Mouse (Mus musculus): ENCODE data around the gene Olfr1438-ps1. TPM values are rescaled to one million over a fixed set of nuclear protein-coding genes. Genes with fewer than 3 reads are reported as not detected.

Gene Olfr1438-ps1
- not detected for total RNA-seq (2023)

DNA sequence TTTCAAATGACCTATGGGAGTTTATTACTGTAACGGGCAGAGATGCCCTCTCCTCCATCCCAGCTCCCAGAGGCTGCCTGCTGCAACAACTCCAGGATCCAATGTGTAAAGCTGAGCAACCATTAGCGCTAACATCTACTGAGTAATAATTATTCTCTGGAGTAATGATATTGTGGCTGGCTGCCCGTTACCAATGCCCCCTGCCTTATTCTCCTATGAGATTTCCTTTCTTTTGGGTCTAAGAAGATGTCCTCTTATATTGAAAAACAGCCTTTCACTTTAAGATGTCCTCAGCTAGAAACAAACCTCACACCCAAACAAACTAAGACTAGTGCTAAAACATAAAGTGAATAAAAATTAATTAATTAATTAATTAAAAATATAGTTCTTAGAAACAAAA is at the start of gene Olfr1438-ps1:
Gene Olfr1438-ps1 (minus strand): TSS at position 101 of the 400 bp plus-strand sequence.

DNA sequence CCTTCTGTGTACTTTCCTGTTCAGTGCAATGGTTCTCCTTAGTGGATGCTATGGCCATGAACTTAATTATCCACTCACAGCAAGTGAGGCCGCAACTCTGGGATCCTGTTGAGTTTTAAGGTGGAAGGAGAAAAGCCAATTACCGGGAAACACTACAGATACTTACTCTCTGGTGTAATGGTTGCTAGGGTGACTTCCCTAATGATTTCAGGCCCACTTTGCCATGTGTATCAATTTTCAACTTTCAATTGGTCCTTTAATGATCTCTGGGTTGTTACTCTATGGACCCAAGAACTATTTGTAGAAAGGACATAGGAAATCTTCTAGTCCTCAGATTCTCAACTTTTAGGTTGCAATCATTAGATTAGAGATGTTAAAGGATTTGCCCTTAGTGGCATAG is 10.7 kb downstream of the Olfr1438-ps1 start, which contains the start of gene Olfr1437:
Gene Olfr1437 (minus strand): TSS at position 101 of the 400 bp plus-strand sequence.

DNA sequence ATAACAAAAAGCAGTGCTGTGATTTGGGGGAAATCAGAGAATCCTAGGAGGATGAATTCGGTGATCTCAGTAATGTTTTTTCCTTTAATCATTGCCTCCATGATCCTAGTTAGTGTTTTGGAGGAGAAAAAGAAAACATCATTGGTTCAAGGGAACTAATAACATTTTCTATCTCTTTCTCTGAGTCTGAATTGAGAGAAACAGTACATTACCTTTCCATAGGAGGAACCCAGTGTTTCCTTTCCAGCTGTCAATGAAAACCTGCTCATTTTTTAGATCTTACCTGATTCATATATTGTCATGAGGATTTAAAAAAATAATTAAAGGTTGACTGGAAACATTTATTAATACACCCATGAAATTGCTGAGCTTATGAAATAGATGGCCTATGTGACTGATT is 36.7 kb downstream of the Olfr1438-ps1 start, which contains the start of gene Olfr1436:
Gene Olfr1436 (minus strand): TSS at position 101 of the 400 bp plus-strand sequence.

GRCm38 (mm10) chr19:12279554-12279953 is 56.2 kb downstream of the Olfr1438-ps1 start, which contains the start of gene Olfr1434:
Olfr1434 (plus strand) TSS chr19:12279854.

Other genes with a start within 250 kb of the Olfr1438-ps1 start
- gene Olfr1426, start 243.9 kb downstream of the Olfr1438-ps1 start, total RNA-seq (2023): not detected
- not detected for gene Olfr1427, start 232.6 kb downstream of the Olfr1438-ps1 start, total RNA-seq (2023)
- not detected for gene Olfr1428, start 220.0 kb downstream of the Olfr1438-ps1 start, total RNA-seq (2023)
- gene Olfr76, start 212.7 kb downstream of the Olfr1438-ps1 start, total RNA-seq (2023): not detected
- not detected for gene Olfr1555-ps1, start 165.8 kb downstream of the Olfr1438-ps1 start, total RNA-seq (2023)
- not detected for gene Olfr1431, start 135.3 kb downstream of the Olfr1438-ps1 start, total RNA-seq (2023)
- not detected for gene Olfr1432, start 103.3 kb downstream of the Olfr1438-ps1 start, total RNA-seq (2023)
- gene Olfr262, start 94.3 kb downstream of the Olfr1438-ps1 start, total RNA-seq (2023): not detected
- not detected for gene Olfr235, start 74.9 kb downstream of the Olfr1438-ps1 start, total RNA-seq (2023)
- gene Olfr1434, start 56.1 kb downstream of the Olfr1438-ps1 start, total RNA-seq (2023): not detected
- gene Olfr1436, start 36.8 kb downstream of the Olfr1438-ps1 start, total RNA-seq (2023): not detected
- not detected for gene Olfr1437, start 10.8 kb downstream of the Olfr1438-ps1 start, total RNA-seq (2023)
- not detected for gene Olfr1440, start 51.4 kb upstream of the Olfr1438-ps1 start, total RNA-seq (2023)
- gene Olfr1441, start 81.5 kb upstream of the Olfr1438-ps1 start, total RNA-seq (2023): not detected
- gene Pfpl, start 92.0 kb upstream of the Olfr1438-ps1 start, total RNA-seq (2023): not detected
- gene Mpeg1, start 124.9 kb upstream of the Olfr1438-ps1 start, total RNA-seq (2023): 13.4 TPM
- 3.3 TPM for gene Dtx4, start 165.5 kb upstream of the Olfr1438-ps1 start, total RNA-seq (2023)
- 15.0 TPM for gene Fam111a, start 209.8 kb upstream of the Olfr1438-ps1 start, total RNA-seq (2023)

Measured in CD4-positive naive resting alpha-beta T cell, adult 57 days (primary cell).